Mouse (Mus musculus) forebrain, embryonic 10.5 days (tissue): ENCODE results near the gene Aqp3. TPM values are rescaled to one million over a fixed set of nuclear protein-coding genes. Genes with fewer than 3 reads are reported as not detected.
A peak's percentile ranks its signal among the peaks of the same experiment; 100 is the strongest.
"Not testable (repeated sequence)": the region's sequence is repeated elsewhere in the genome, so short reads cannot be mapped to it uniquely, and the experiment has no call there.

ENCODE experiments used
- DNase-seq: peaks from one replicate; pipeline ENCODE4 v3.0.0-alpha.2; 2017; ENCODE audit warnings: low spot score; ENCODE audit errors: extremely low spot score
- H3K27ac ChIP-seq: fragments of 300-500 bp; sonication (generic); 2 replicates; pipeline ENCODE4 v1.5.1; 2016; ENCODE audit warnings: mild to moderate bottlenecking
- H3K27me3 ChIP-seq: fragments of 300-500 bp; sonication (generic); 2 replicates; pipeline ENCODE4 v1.6.1; 2016; ENCODE audit warnings: mild to moderate bottlenecking; ENCODE audit not compliant: poor library complexity, severe bottlenecking
- H3K36me3 ChIP-seq: fragments of 300-500 bp; sonication (generic); replicated peaks from 2 replicates; pipeline ENCODE4 v1.6.1; 2016; ENCODE audit warnings: mild to moderate bottlenecking, moderate library complexity
- H3K4me1 ChIP-seq: fragments of 300-500 bp; sonication (generic); 2 replicates; pipeline ENCODE4 v1.6.1; 2016
- H3K4me3 ChIP-seq: fragments of 300-500 bp; sonication (generic); 2 replicates; pipeline ENCODE4 v1.5.1; 2016; ENCODE audit warnings: mild to moderate bottlenecking, moderate library complexity
- H3K9me3 ChIP-seq: fragments of 300-500 bp; sonication (generic); 2 replicates; pipeline ENCODE4 v1.6.1; 2016; ENCODE audit warnings: mild to moderate bottlenecking, moderate library complexity
- whole genome bisulfite sequencing: fragments of 180-500 bp; shearing (Covaris S2); methylation state at CpG from one replicate; pipeline ENCODE4 v1.1.7; 2016; 5-methylcytosine and 5-hydroxymethylcytosine counted together
- polyA plus RNA-seq: library from polyadenylated mRNA; unstranded; fragments of >200 nt; fragmentation: Nextera tagmentation; extraction: Ambion mirVana; gene quantifications from 2 replicates; pipeline ENCODE4 v1.2.1, GENCODE M21; 2016

Aqp3 gene
- polyA plus RNA-seq, 1 experiment from 2014 or later: 4.9 TPM

GRCm38 (mm10) chr4:41096794-41097193, 1.2 kb downstream of the Aqp3 start:
- peak; percentile 24 for DNase-seq
- Histone ChIP-seq H3K27ac (no peak overlapping the region), H3K36me3 (no peaks in the 10 kb centered on the region), H3K4me3 (peak overlapping the region; percentile 13; the same call in 1 of the 2 replicates), H3K9me3 (no peaks in the 10 kb centered on the region), H3K27me3 (peaks cover 50% of the 10 kb centered on the region), H3K4me1 (peaks cover 34% of the 10 kb centered on the region)
- WGBS: 72% methylated on average over 5 of the region's 5 CpGs

- Histone ChIP-seq H3K4me3 (peak overlapping the region; percentile 13), H3K36me3 (no peaks in the 10 kb centered on the region), H3K27ac (no peak overlapping the region), H3K27me3 (peaks cover 50% of the 10 kb centered on the region), H3K9me3 (no peaks in the 10 kb centered on the region), H3K4me1 (peaks cover 39% of the 10 kb centered on the region)
- DNase-seq: no peak
- 71% methylated on average over 8 of the region's 8 CpGs for WGBS
Observed at GRCm38 (mm10) chr4:41096169-41096568, 1.8 kb downstream of the Aqp3 start.

- Histone ChIP-seq H3K27me3 (peaks cover 43% of the 10 kb centered on the region), H3K9me3 (no peaks in the 10 kb centered on the region), H3K27ac (no peak overlapping the region), H3K36me3 (no peaks in the 10 kb centered on the region), H3K4me1 (peaks cover 41% of the 10 kb centered on the region), H3K4me3 (no peak overlapping the region)
- DNase-seq: no peak
- 83% methylated on average over 9 of the region's 9 CpGs for WGBS
Observed at GRCm38 (mm10) chr4:41094361-41094760, 3.6 kb downstream of the Aqp3 start.

- peaks cover 29% of the 10 kb centered on the region for H3K27me3 ChIP-seq
- no peak for DNase-seq
- H3K27ac ChIP-seq: no peak overlapping the region
- no peak overlapping the region for H3K4me3 ChIP-seq
- H3K36me3 ChIP-seq: no peaks in the 10 kb centered on the region
- H3K4me1 ChIP-seq: peaks cover 35% of the 10 kb centered on the region
- H3K9me3 ChIP-seq: no peaks in the 10 kb centered on the region
- WGBS: 84% methylated on average over 1 of the region's 1 CpGs
Observed at GRCm38 (mm10) chr4:41092958-41093357, 5.0 kb downstream of the Aqp3 start.

GRCm38 (mm10) chr4:41091391-41091790, 6.6 kb downstream of the Aqp3 start:
- H3K4me3 ChIP-seq: no peak overlapping the region
- DNase-seq: no peak
- H3K36me3 ChIP-seq: no peaks in the 10 kb centered on the region
- H3K9me3 ChIP-seq: no peaks in the 10 kb centered on the region
- WGBS: 79% methylated on average over 3 of the region's 3 CpGs
- peaks cover 14% of the 10 kb centered on the region for H3K27me3 ChIP-seq
- no peak overlapping the region for H3K27ac ChIP-seq
- H3K4me1 ChIP-seq: peaks cover 27% of the 10 kb centered on the region

- H3K36me3 ChIP-seq: no peaks in the 10 kb centered on the region
- H3K27me3 ChIP-seq: no peaks in the 10 kb centered on the region
- no peak overlapping the region for H3K4me3 ChIP-seq
- no peak for DNase-seq
- peaks cover 18% of the 10 kb centered on the region; the same call in 1 of the 2 replicates for H3K4me1 ChIP-seq
- whole genome bisulfite sequencing: 86% methylated on average over 2 of the region's 2 CpGs
- H3K27ac ChIP-seq: no peak overlapping the region
- H3K9me3 ChIP-seq: no peaks in the 10 kb centered on the region
Observed at GRCm38 (mm10) chr4:41089705-41090104, 8.3 kb downstream of the Aqp3 start.

- H3K36me3 ChIP-seq: no peaks in the 10 kb centered on the region
- no peak overlapping the region for H3K27ac ChIP-seq
- no peaks in the 10 kb centered on the region for H3K27me3 ChIP-seq
- DNase-seq: no peak
- H3K4me3 ChIP-seq: no peak overlapping the region
- WGBS: 82% methylated on average over 4 of the region's 4 CpGs
- H3K9me3 ChIP-seq: no peaks in the 10 kb centered on the region
- peaks cover 13% of the 10 kb centered on the region; the same call in 1 of the 2 replicates for H3K4me1 ChIP-seq
Observed at GRCm38 (mm10) chr4:41089189-41089588, 8.8 kb downstream of the Aqp3 start.

- Histone ChIP-seq H3K36me3 (no peaks in the 10 kb centered on the region), H3K4me1 (peaks cover 12% of the 10 kb centered on the region; the same call in 1 of the 2 replicates), H3K27me3 (no peaks in the 10 kb centered on the region), H3K27ac (no peak overlapping the region; the same call in 1 of the 2 replicates), H3K4me3 (no peak overlapping the region), H3K9me3 (no peaks in the 10 kb centered on the region)
- 90% methylated on average over 16 of the region's 16 CpGs for WGBS
- DNase-seq: no peak
Observed at GRCm38 (mm10) chr4:41087459-41088298, 10.3 kb downstream of the Aqp3 start.

GRCm38 (mm10) chr4:41086947-41087346, 11.0 kb downstream of the Aqp3 start:
- H3K4me3 ChIP-seq: no peak overlapping the region
- H3K36me3 ChIP-seq: no peaks in the 10 kb centered on the region
- H3K27ac ChIP-seq: no peak overlapping the region
- peaks cover 12% of the 10 kb centered on the region; the same call in 1 of the 2 replicates for H3K4me1 ChIP-seq
- DNase-seq: no peak
- WGBS: 80% methylated on average over 9 of the region's 9 CpGs
- H3K9me3 ChIP-seq: no peaks in the 10 kb centered on the region
- no peaks in the 10 kb centered on the region for H3K27me3 ChIP-seq

GRCm38 (mm10) chr4:41084819-41085218, 13.2 kb downstream of the Aqp3 start:
- WGBS: 85% methylated on average over 4 of the region's 4 CpGs
- Histone ChIP-seq H3K36me3 (no peaks in the 10 kb centered on the region), H3K9me3 (no peaks in the 10 kb centered on the region), H3K4me3 (no peak overlapping the region), H3K4me1 (0 out of 2 replicates have a peak, but pooled peaks cover 3% of the 10 kb centered on the region), H3K27me3 (no peaks in the 10 kb centered on the region), H3K27ac (no peak overlapping the region)
- no peak for DNase-seq

GRCm38 (mm10) chr4:41082803-41083202, 15.2 kb downstream of the Aqp3 start:
- not testable (repeated sequence) for H3K27ac ChIP-seq, H3K9me3 ChIP-seq, H3K4me3 ChIP-seq, H3K4me1 ChIP-seq, H3K27me3 ChIP-seq, H3K36me3 ChIP-seq, DNase-seq
- 79% methylated on average over 4 of the region's 4 CpGs for WGBS

- WGBS: 87% methylated on average over 5 of the region's 5 CpGs
- H3K36me3 ChIP-seq: no peaks in the 10 kb centered on the region
- no peak for DNase-seq
- H3K4me3 ChIP-seq: no peak overlapping the region
- no peaks in the 10 kb centered on the region for H3K4me1 ChIP-seq
- no peaks in the 10 kb centered on the region for H3K27me3 ChIP-seq
- H3K9me3 ChIP-seq: no peaks in the 10 kb centered on the region
- no peak overlapping the region for H3K27ac ChIP-seq
Observed at GRCm38 (mm10) chr4:41081733-41082132, 16.2 kb downstream of the Aqp3 start.

GRCm38 (mm10) chr4:41078726-41079125, 19.3 kb downstream of the Aqp3 start:
- Histone ChIP-seq H3K27me3 (no peaks in the 10 kb centered on the region), H3K4me3 (no peak overlapping the region), H3K27ac (no peak overlapping the region), H3K4me1 (no peaks in the 10 kb centered on the region), H3K9me3 (no peaks in the 10 kb centered on the region), H3K36me3 (no peaks in the 10 kb centered on the region)
- no peak for DNase-seq
- 83% methylated on average over 6 of the region's 6 CpGs for WGBS
